Mouse (Mus musculus) kidney, postnatal 10 days (tissue): ENCODE data around the gene Paxbp1.
"Not testable (repeated sequence)": the region's sequence is repeated elsewhere in the genome, so short reads cannot be mapped to it uniquely, and the experiment has no call there.

Experiments
- DNase-seq: peaks from one replicate; pipeline ENCODE4 v3.0.0; 2021; ENCODE audit warnings: mixed read lengths

The Paxbp1 gene

DNA sequence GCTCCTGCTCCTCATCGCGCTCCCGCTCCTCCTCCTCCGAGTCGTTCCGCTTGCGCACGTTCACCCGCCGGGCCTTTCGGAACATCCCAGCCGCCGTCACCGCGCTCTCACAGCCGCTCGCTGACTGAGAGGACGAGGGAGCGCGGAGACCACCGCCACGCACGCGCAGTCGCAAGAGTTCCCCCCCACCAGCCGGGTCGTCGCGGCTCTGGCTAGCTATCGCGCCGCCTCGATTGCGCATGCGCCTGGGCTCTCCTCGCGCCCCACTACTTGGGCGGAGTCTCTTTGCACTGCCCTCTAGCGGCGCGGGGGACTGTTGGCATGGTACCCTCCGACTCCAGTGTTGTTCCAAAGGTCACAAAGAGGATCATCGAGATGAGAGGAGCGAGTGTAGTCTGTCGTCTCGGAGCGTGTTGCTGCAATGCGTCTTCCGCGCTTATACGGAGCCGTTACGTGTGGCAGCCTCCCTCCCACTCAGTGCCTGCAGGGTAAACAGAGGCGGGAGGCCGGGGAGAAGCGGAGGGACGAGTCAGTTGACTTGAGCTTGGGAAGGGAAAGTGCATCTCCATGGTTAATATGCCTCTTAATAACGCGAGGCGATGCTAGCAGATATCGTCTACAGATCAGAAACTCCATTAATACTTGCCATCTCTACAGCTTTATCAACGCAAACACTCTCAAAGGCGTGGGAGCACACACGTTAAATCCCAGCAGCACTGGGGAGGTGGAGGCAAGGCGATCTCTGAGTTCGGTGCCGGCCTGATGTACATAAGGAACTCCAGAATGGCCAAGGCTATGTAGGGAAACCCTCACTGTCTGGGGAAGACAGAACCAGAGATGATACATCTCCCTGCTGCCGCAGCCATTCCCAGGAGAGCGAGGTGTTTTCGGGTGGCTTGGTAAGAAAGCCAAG is at the start of gene Paxbp1:
TSS of gene Paxbp1 (minus strand) at position 274 of the 913 bp plus-strand sequence.
- peak; percentile 99 for DNase-seq

DNA sequence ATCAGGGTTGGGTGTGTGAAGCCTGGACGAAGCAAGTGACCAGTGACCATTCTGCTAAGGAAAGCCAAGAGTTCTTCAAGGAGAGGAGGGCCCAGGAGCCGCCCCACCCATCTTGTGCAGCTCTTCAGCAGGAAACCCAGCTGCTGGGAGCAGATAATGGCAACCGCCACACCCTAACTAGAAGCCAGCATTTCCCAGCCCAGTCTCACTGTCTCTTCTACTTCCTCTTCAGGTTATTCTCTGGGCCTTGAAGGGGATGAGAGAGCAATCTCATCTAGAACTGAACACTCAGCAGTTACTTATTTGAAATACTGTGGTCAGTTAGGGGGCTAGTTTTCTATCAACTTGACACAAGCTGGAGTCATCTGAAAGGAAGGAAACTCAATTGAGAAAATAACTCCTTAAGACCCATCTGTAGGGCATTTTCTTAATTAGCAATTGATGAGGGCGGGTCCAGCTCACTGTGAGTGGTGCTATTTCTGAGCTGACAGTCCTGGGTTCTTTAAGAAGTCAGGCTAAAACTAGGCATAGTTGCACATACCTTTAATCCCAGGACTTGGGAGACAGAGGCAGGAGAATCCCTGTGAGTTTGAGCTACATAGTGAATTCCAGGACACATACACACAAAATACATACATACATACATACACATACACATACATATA is 42.4 kb upstream of the Paxbp1 start:
- no peak for DNase-seq

DNA sequence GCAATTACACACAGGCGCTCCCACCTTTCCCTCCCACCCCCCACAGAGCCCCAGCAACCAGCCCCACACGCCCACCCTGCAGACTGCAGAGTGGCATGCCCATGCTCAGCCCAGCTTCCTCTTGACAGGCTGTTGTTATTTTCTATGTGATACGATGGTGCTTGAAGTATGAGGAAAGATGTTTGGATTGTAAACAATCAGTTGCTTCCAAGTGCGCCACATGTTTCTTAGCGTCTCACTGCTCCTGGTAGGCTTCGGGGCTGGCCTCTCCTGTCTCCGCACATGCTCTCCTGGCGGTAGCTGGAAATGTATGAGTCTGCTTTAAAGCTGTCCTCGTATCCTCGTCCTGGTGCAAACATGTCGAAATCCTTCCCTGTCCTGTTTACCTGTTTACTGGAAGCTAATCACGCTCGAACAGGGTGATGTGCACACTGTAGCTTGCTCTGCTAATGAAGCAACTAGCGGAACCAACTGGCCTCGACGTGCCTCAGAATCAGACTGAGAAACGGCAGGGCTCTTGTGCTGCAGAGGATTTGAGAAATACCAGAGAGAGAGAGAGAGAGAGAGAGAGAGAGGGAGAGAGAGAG is 41.0 kb upstream of the Paxbp1 start:
- DNase-seq, result no peak

DNA sequence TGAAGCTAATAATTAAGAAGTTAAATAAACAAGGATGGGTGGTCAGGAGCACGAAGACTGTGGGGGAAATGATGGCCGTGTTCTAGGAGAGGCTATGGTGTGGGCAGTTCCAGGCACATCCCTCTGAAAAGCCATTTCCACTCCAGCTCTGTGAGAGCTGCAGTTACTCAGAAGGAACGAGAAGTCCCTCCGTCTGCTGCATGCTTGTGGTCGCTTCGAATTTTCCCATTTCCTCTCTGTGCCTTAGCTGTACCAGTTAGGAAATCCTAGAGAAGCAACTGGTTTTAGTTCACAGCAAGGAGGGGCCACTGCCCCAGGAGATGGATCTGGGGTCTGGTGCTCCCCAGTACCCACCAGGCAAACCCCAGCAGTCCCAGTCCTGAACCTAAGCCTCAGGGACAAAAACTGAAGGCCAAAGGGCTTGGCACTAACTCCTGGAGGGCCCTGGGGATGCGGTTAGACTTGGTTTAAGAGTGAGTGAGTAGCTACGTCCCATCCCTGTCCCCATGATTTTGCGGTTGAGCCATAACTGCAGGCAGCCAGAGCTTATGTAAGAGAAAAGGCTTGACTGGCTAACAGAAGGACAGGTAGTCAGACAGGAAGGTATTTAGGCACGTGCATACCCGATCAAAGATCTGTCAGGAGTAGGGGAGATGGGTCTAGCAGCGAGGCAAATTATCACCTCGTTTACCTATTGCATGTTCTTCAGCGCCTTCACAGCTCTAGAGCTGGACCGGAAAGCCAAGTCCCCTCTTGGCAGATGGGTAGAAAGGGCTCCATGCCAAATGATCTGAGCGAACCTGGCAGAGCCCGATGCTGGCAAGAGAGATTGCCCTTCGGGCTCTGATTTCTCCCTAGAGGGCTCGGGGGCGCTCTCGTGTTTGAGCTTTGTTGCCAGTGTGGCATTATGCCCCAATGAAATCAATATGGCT is 40.2 kb upstream of the Paxbp1 start:
- no peak for DNase-seq

DNA sequence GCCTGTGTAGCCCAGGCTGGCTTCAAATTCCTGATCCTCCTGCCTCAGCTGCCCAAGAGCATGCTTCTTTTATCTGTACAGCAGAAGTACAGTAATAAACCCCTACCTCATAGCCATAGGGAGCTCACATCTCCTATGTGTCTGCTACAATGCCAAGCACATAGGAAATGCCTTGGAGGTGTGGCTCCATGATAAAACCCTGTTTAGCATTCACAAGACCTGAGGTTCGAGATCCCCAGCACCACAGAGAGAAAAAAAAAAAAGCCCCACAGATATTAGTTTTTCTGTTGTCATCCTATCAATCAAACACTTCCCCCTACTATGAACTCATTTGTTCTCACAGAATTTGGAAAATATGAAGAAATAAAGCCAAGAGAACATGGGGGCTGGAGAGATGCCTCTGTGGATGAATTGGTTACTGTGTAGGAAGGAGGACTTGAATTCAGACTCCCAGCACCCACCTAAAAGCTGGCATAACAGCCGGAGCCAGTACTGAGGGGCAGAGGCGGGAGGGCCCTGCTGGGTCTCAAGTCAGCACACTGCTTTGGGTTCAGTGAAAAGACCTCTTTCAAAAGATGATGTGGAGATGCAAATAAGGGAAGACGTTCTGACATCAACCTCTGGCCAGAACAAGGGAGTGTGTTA is 38.8 kb upstream of the Paxbp1 start:
- DNase-seq, result no peak

DNA sequence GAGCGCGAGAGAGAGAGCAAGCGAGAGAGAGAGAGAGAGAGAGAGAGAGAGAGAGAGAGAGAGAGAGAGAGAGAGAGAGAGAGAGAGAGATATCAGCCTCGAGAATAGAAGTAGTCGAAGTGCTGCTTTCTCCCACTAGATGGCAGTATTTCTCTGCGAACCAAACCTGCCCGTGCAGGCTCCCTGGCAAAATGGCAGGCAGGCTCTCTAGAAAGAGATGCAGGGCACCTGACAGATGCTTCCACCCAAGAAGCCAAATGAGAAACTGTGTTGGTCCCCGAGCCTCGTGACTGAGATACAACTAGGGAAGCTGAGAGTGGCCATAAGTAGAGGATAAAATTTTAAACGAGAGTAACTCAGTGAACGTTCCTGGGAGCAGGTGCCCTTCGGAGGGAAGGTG is 37.2 kb upstream of the Paxbp1 start:
- DNase-seq, result peak; percentile 78

DNA sequence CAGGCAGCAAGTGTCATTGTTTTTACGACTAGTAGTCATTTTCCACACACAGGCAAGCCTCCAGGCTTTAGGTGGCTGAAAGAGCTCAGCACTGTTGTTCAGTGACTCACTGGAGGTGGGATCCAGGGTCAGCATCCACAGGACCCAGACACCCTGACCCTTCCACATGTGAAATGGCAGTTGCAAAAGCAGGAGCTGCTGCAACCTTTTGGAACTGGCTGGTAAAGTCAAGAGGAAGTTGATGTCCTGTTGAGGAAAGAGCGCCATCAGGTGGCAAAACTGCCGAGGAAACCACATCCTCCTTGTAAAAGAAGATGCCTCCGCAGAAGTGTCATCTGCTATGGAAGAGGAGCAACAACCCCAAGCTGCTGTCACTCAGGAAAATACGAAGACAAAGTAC is 31.8 kb upstream of the Paxbp1 start:
- DNase-seq, result peak; percentile 48

DNA sequence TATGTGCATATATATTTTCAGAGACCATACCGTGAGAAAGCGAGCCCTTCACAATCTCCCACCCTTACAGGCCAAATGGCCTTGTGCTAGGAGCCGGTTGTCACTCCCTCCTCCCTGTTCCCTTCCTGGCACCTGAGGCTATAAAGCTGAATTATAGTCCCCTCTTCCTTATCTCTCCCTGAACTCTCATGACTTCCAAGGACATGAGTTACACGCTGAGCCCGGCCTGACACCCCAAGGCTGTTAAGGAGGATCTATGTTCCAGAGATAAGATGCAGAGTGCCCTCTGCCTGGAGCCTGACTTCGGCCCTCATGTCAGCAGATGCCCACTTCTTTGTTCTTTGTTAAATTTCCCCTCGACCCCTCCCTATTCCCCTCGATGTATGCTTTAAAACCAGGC is 31.1 kb upstream of the Paxbp1 start:
- DNase-seq, result not testable (repeated sequence)

DNA sequence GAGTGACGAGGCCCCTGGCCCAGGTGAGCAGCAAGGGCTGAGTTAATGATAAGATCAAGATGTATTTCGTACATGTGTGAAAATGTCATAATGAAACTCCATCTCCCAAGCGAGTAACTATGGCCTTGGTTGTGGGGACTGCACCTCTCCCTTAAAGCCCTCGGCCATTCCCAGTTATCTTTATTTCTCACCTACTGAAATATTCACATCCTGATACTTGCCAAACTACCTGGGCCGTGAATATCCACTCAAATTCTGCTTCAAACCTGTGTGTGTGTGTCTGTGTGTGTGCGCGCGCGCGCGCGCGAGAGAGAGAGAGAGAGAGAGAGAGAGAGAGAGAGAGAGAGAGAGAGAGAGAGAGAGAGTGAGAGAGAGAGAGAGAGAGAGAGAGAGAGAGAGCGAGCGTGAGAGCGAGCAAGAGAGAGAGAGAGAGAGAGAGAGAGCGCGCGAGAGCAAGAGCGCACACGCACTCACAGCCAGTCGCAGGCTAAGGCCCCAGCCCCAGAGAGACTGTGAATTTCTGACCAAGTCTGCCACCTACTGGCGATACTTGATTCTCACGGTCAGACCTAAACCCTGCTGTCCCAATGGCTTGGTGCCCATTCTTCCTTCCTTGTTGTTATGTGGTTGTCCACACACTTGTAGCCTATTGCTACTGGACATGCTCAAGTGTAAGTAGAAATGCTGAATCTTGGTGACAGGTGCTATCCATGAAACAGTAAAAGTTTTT is 29.0 kb upstream of the Paxbp1 start:
- DNase-seq, result peak; percentile 94

DNA sequence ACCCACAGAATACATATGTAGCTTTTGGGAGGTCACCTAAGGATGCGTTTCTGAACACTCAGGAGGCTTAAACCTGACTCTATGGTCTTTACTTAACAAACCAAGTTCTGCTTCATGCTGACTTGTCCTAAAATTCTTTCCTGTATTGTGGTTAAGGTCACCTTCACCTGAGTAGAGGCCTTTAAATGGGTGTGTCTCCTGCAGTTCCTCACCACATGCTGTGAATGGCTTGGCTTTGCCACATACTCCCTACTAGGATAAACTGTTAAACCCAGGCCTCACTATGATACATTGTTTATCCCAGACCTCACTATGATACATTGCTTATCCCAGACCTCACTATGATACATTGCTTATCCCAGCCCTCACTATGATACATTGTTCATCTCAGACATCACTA is 27.9 kb upstream of the Paxbp1 start:
- no peak for DNase-seq

DNA sequence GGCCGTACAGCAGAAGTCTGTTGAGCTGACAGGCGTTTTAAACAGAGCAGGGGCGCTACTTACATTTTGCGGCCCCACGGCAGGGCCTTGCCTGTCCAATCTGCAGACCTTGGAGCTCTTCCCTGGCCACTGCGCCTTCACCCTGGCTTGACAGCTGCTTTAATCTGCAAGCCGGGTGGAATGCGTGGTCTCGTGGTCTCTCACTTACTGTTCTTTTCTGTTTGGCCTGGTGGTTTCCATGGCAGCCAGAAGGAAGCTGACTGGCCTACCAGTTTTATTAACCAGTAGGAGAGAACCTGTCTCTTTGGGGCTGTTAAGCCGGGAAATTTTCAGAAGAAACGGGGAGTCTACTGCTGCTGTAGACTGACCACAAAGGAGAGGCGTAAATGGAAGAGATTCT is 24.6 kb upstream of the Paxbp1 start:
- peak; percentile 56 for DNase-seq

DNA sequence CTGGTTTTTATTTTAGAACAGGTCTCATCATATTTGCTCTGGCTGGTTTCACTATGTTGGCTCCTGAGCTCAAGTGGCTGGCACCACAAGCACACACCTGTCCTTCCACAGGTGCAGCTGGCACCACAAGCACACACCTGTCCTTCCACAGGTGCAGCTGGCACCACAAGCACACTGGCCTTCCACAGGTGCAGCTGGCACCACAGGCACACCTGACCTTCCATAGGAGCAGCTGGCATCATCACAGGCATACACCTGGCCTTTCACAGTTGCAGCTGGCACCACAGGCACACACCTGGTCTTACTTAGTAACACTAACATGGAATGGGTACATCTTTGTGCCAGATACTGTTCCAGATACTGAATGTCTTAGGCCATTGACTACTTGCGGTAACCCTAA is 22.8 kb upstream of the Paxbp1 start:
- DNase-seq, result no peak

DNA sequence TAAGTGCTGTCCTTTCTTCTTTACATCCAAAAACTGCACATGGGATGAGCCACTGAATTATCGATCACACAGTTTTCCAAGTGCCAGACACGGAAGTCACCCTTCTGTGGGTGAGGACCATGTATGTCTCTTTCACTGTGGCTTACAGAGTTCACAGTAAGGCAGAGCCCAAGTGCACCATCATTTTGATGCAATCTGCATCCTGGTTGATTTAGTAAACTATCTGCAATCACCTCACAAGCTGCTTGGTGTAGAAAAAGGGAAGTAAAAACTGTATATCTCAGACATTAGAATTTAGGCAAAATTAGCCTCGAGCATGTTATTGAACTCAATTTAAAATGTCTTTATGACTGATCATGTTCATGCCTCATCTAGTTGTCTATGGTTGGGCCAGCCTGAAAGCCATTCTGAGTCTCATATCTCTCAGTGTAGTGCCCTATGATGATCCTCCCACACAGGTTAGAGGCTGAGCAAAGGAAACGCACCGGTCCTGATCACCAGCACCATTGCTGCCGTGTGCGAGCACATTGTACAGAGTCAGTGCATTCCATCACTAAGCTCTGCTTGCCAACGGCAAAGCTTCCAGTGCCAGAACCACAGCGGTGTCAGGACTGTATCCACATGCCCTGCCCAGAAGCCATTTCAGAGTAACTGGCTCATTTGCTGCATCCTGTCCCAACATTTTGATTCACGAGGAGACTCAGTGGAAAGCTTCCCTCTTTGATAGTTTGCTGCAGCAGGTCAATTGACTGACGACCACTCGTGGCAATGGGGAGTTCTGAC is 20.4 kb upstream of the Paxbp1 start:
- no peak for DNase-seq

DNA sequence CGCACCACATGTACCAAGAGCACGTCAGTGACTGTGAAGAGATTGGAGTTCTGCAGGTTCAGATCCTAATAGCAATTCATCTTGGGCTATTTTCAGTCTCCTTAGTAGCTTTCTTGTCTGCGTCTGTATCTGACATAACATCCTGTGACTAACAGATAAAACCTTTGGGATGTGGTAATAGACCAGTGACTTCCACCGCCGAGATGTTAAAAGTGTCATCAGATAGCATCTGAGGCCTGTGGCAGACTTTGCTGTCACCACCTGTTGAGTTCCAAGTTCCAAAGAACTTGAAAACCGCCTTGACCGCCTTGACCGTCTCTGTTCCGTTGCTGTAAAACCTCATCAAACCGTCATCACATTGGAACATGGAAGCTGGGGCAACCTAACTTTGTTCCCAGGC is 19.4 kb upstream of the Paxbp1 start:
- DNase-seq, result no peak

DNA sequence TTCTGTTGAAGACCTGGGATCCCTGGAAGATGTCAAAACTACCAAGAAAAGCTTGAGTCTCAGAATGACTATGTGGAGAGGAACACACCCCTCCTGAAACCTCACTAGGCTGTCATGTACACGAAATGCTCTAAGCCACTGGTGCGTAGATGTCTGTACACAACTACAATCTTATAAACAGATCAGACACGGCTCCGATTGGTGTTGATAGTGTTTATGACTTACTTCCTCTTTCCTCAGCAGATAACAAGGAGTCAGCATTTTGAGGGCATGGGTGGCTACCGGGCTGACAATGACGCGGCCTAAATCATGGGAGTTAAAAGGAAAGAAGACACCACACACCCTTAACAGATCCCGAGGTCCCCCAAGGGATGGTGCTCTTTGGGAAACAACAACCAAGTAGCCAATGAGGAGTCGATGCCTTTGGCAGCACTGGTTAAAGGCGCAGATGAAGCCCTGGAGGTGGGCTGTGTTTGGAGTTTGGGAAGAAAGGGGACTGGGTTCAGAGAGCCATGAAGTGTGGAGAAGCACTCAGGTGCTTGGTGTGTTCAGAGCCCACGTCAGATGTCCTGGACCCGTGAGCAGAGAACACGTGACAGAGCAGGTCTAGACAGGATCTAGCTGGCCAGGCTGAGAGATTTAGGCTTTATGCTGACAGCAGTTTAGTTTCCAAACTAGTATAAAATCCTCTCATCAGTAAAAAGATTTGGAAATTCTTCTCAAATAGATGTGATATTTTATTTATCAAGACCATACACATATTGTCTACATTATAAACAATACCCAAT is 17.4 kb upstream of the Paxbp1 start:
- no peak for DNase-seq

DNA sequence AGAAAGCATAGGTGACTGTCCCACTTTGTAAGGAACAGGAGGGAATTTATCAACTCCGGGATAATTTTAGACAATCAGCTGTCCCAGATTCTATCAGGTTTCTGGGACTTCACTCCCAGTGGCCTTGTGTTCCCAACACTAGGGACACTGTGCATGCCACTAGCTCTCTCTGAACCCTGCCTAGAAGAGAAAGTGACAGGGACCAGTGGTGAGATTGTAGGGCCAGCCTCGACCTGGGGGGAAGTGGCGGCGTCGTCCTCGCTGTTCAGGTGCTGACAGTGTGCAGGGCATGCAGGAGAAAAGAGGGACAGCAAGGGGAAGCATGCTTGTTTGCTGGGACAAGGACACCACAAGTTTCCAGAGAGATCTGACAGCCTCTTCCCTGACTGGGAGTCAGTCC is 13.4 kb upstream of the Paxbp1 start:
- DNase-seq, result no peak

DNA sequence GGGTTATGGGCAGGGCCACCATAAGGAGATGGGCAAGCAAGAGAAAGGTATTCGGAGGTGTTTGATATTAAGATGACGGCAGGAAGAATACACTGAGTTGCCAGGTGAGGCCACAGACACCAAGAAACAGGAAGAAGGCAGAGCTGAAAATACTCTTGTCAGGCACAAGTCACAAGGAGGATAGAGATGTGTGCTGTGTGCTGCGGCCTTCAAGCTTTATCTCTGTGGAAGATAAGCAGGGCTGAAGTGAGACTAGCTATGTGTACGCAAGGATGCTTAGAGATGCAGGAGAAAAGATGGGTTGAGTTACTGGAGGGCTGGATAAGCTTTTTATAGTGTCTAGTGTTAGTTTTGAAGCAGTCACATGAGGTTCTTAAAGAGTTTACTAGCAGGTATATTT is 12.9 kb upstream of the Paxbp1 start:
- no peak for DNase-seq

DNA sequence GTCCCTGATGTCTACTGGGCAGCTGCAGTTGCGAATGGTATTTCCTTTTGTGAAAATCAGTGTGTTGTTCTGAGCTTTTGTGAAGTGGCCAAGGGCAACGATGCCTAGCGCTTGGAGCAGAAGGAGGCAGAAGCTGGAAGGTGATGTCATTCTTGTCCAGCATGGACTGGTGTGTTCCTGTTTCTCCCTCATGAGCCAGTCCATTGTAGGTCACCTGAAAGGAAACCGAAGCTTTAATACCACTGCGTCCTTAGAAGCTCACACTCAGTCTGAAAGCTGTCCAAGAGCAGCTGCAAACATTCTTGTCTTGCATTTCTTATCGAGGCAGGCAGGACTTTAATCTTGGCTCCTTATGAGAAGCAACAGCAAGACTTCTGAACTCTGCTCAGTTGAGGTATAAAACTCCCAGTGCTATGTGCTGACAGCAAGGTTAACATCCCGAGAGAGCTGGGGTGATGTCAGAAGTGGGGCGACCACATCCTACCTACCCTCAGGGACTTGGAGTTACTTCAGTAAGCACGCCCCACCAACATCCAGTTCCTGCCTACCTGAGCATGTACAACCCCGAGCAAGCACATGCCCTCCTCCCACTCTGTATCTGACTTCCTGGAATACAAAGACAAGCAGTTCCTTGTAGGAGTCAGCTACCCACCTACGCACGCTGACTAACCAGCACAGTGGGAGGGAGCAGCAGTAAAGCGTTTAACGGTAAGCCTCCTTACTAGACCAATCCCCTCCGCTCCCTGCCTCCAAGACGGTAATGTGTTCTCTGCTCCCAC is 11.9 kb upstream of the Paxbp1 start:
- DNase-seq, result peak; percentile 40

DNA sequence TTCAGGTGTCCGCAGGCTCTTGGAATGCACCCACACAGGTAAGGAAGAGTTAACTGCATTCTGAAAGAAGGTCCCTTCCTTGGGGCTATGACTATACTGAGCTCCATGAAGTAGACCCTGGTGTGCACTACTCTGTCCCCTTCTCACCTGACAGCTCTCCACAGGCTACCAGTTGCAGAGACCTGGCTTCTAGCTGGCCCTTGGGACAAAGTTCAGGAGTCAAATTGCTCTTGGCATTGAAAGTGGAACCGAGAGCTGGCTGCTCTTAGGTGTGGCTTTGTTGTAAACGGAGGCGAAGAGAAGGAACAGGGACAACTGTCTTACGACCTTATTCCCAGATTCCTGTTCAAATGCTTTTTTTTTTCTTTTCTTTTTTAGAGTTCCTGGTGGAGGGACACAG is 10.8 kb upstream of the Paxbp1 start:
- DNase-seq, result no peak
